Mouse (Mus musculus) liver, adult 2 months (tissue): ENCODE measurements around the gene Olfr1122.
"Not testable (repeated sequence)": the region's sequence is repeated elsewhere in the genome, so short reads cannot be mapped to it uniquely, and the experiment has no call there.

Experiments
- CTCF ChIP-seq: fragments of 200-500 bp; IDR thresholded peaks from 2 replicates; pipeline ENCODE4 v1.5.1; 2011; ENCODE audit warnings: low read depth, low read length, control low read depth
- POLR2A ChIP-seq: fragments of 200-500 bp; IDR thresholded peaks from 2 replicates; pipeline ENCODE4 v1.6.1; 2011; ENCODE audit warnings: low read length, control low read depth; ENCODE audit not compliant: insufficient read depth; ENCODE audit errors: extremely low read depth

DNA sequence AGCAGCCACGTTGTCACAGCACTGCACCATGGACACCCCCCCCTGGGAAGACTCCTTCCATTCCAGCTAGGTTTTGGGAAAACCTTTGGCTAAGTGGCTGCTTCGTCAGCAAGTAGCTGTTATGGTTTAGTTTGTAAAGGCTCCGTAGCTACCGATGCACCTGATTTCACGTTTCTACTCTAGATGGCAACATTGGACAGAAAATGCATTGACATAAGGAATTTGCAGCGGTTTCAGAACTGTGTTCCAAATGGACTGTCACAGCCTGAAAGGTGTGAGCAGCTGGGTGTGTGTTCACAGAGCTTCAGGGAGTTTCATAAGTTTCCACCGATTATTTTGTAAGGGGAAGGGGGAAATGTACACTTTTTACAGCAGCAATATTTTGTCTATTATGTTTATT lies 9.0 kb downstream of the Olfr1122 start:
- TF ChIP-seq CTCF, POLR2A: not testable (repeated sequence)
